Mouse (Mus musculus): ENCODE measurements around the gene Hist1h1c. TPM values are rescaled to one million over a fixed set of nuclear protein-coding genes. Genes with fewer than 3 reads are reported as not detected.

Gene Hist1h1c
- 26.1 and 77.9 TPM in 2 replicates for polyA plus RNA-seq (2012; ENCODE audit: low replicate concordance)

GRCm38 (mm10) chr13:23738677-23739068, at the start of gene Hist1h1c:
TSS of gene Hist1h1c (plus strand) at chr13:23738808.

GRCm38 (mm10) chr13:23695514-23695913, 43.1 kb upstream of the Hist1h1c start, which contains the start of gene Hist1h1t:
TSS of gene Hist1h1t (plus strand) at chr13:23695814.

GRCm38 (mm10) chr13:23698300-23698693, 40.3 kb upstream of the Hist1h1c start, which contains the start of gene Hist1h4c:
TSS of gene Hist1h4c (minus strand) at chr13:23698454.

GRCm38 (mm10) chr13:23710374-23711089, 28.1 kb upstream of the Hist1h1c start, which contains the start of gene Hfe:
TSS of gene Hfe (minus strand) at chr13:23710854.

GRCm38 (mm10) chr13:23745381-23746161, 7.0 kb downstream of the Hist1h1c start, which contains the start of gene Hist1h3c:
TSS of gene Hist1h3c (minus strand) at chr13:23745602.

GRCm38 (mm10) chr13:23746201-23747080, 7.8 kb downstream of the Hist1h1c start, which contains the start of gene Hist1h2bb:
TSS of gene Hist1h2bb (plus strand) at chr13:23746734.

GRCm38 (mm10) chr13:23750839-23751477, 12.3 kb downstream of the Hist1h1c start, which contains the start of gene Hist1h2ab:
TSS of gene Hist1h2ab (plus strand) at chr13:23751126.

GRCm38 (mm10) chr13:23752067-23752741, 13.6 kb downstream of the Hist1h1c start, which contains the start of gene Hist1h3b:
TSS of gene Hist1h3b (plus strand) at chr13:23752267.

GRCm38 (mm10) chr13:23756790-23757189, 18.2 kb downstream of the Hist1h1c start, which contains the start of gene Hist1h4b:
TSS of gene Hist1h4b (plus strand) at chr13:23757013.

GRCm38 (mm10) chr13:23760972-23761864, 22.6 kb downstream of the Hist1h1c start, which contains the start of gene Hist1h4a:
TSS of gene Hist1h4a (minus strand) at chr13:23761230.

GRCm38 (mm10) chr13:23761871-23762821, 23.5 kb downstream of the Hist1h1c start, which contains the start of gene Hist1h3a:
TSS of gene Hist1h3a (minus strand) at chr13:23762386.

GRCm38 (mm10) chr13:23763586-23764323, 25.1 kb downstream of the Hist1h1c start, which contains the start of gene Hist1h1a:
TSS of gene Hist1h1a (plus strand) at chr13:23763666.

GRCm38 (mm10) chr13:23769613-23770012, 31.0 kb downstream of the Hist1h1c start, which contains the start of gene Trim38:
TSS of gene Trim38 (plus strand) at chr13:23769913.

